Mouse (Mus musculus): Measurements from ENCODE around the gene Popdc3. TPM values are rescaled to one million over a fixed set of nuclear protein-coding genes. Genes with fewer than 3 reads are reported as not detected.

Gene Popdc3
- polyA plus RNA-seq, 1 experiment, result 0.83 TPM

- DNase-seq (ENCODE audit: low read depth), result peak; percentile 63
These were observed 25.9 kb upstream of the Popdc3 start for GRCm38 (mm10) chr10:45151771-45152692.

GRCm38 (mm10) chr10:45154557-45155060, 23.3 kb upstream of the Popdc3 start:
- no peak for DNase-seq (ENCODE audit: low read depth)
- TF ChIP-seq POLR2A (IDR thresholded peaks at IDR 0.05; ENCODE audit: borderline replicate concordance, extremely low read depth, insufficient read depth, insufficient read length, poor library complexity, severe bottlenecking) (no peak), CTCF (IDR thresholded peaks at IDR 0.05; ENCODE audit: borderline replicate concordance, extremely low read depth, insufficient read depth, insufficient read length) (no peak)

More at GRCm38 (mm10) chr10:45151771-45152692, 25.9 kb upstream of the Popdc3 start:
- no peak for TF ChIP-seq CTCF (IDR thresholded peaks at IDR 0.05; ENCODE audit: borderline replicate concordance, extremely low read depth, insufficient read depth, insufficient read length)
- TF ChIP-seq POLR2A (IDR thresholded peaks at IDR 0.05; ENCODE audit: borderline replicate concordance, extremely low read depth, insufficient read depth, insufficient read length, poor library complexity, severe bottlenecking), result no peak

- DNase-seq (ENCODE audit: low read depth), result no peak
- TF ChIP-seq POLR2A (IDR thresholded peaks at IDR 0.05; ENCODE audit: borderline replicate concordance, extremely low read depth, insufficient read depth, insufficient read length, poor library complexity, severe bottlenecking), result no peak
- no peak for TF ChIP-seq CTCF (IDR thresholded peaks at IDR 0.05; ENCODE audit: borderline replicate concordance, extremely low read depth, insufficient read depth, insufficient read length)
These were observed 12.0 kb upstream of the Popdc3 start for GRCm38 (mm10) chr10:45165851-45166250.

GRCm38 (mm10) chr10:45173927-45174326, 4.0 kb upstream of the Popdc3 start:
- no peak for DNase-seq (ENCODE audit: low read depth)
- TF ChIP-seq POLR2A (IDR thresholded peaks at IDR 0.05; ENCODE audit: borderline replicate concordance, extremely low read depth, insufficient read depth, insufficient read length, poor library complexity, severe bottlenecking), result no peak
- TF ChIP-seq CTCF (IDR thresholded peaks at IDR 0.05; ENCODE audit: borderline replicate concordance, extremely low read depth, insufficient read depth, insufficient read length), result no peak

- TF ChIP-seq POLR2A (IDR thresholded peaks at IDR 0.05; ENCODE audit: borderline replicate concordance, extremely low read depth, insufficient read depth, insufficient read length, poor library complexity, severe bottlenecking) (no peak), CTCF (IDR thresholded peaks at IDR 0.05; ENCODE audit: borderline replicate concordance, extremely low read depth, insufficient read depth, insufficient read length) (no peak)
- DNase-seq (ENCODE audit: low read depth), result no peak
These were observed 3.6 kb upstream of the Popdc3 start for GRCm38 (mm10) chr10:45174345-45174744.

- no peak for DNase-seq (ENCODE audit: low read depth)
- no peak for TF ChIP-seq POLR2A (IDR thresholded peaks at IDR 0.05; ENCODE audit: borderline replicate concordance, extremely low read depth, insufficient read depth, insufficient read length, poor library complexity, severe bottlenecking)
- no peak for TF ChIP-seq CTCF (IDR thresholded peaks at IDR 0.05; ENCODE audit: borderline replicate concordance, extremely low read depth, insufficient read depth, insufficient read length)
These were observed 2.9 kb downstream of the Popdc3 start for GRCm38 (mm10) chr10:45180677-45181326.

GRCm38 (mm10) chr10:45181344-45181743, 3.4 kb downstream of the Popdc3 start:
- TF ChIP-seq POLR2A (IDR thresholded peaks at IDR 0.05; ENCODE audit: borderline replicate concordance, extremely low read depth, insufficient read depth, insufficient read length, poor library complexity, severe bottlenecking) (no peak), CTCF (IDR thresholded peaks at IDR 0.05; ENCODE audit: borderline replicate concordance, extremely low read depth, insufficient read depth, insufficient read length) (no peak)
- peak; percentile 2 for DNase-seq (ENCODE audit: low read depth)

GRCm38 (mm10) chr10:45185457-45185856, 7.6 kb downstream of the Popdc3 start:
- TF ChIP-seq POLR2A (IDR thresholded peaks at IDR 0.05; ENCODE audit: borderline replicate concordance, extremely low read depth, insufficient read depth, insufficient read length, poor library complexity, severe bottlenecking) (no peak), CTCF (IDR thresholded peaks at IDR 0.05; ENCODE audit: borderline replicate concordance, extremely low read depth, insufficient read depth, insufficient read length) (no peak)
- no peak for DNase-seq (ENCODE audit: low read depth)

- peak; percentile 44 for DNase-seq (ENCODE audit: low read depth)
- no peak for TF ChIP-seq POLR2A (IDR thresholded peaks at IDR 0.05; ENCODE audit: borderline replicate concordance, extremely low read depth, insufficient read depth, insufficient read length, poor library complexity, severe bottlenecking)
These were observed 15.7 kb downstream of the Popdc3 start for GRCm38 (mm10) chr10:45193330-45194310.

GRCm38 (mm10) chr10:45194531-45194930, 16.6 kb downstream of the Popdc3 start:
- TF ChIP-seq POLR2A (IDR thresholded peaks at IDR 0.05; ENCODE audit: borderline replicate concordance, extremely low read depth, insufficient read depth, insufficient read length, poor library complexity, severe bottlenecking) (no peak), CTCF (IDR thresholded peaks at IDR 0.05; ENCODE audit: borderline replicate concordance, extremely low read depth, insufficient read depth, insufficient read length) (no peak)
- DNase-seq (ENCODE audit: low read depth), result no peak

Data from brain, embryonic 14.5 days (tissue).